Mouse (Mus musculus): Measurements from ENCODE around the gene Wnt9a. TPM values are rescaled to one million over a fixed set of nuclear protein-coding genes. Genes with fewer than 3 reads are reported as not detected.
A peak's percentile ranks its signal among the peaks of the same experiment; 100 is the strongest.
"Not testable (repeated sequence)": the region's sequence is repeated elsewhere in the genome, so short reads cannot be mapped to it uniquely, and the experiment has no call there.

Gene Wnt9a
- polyA plus RNA-seq, 1 experiment from 2014 or later = 7.3 TPM

DNA sequence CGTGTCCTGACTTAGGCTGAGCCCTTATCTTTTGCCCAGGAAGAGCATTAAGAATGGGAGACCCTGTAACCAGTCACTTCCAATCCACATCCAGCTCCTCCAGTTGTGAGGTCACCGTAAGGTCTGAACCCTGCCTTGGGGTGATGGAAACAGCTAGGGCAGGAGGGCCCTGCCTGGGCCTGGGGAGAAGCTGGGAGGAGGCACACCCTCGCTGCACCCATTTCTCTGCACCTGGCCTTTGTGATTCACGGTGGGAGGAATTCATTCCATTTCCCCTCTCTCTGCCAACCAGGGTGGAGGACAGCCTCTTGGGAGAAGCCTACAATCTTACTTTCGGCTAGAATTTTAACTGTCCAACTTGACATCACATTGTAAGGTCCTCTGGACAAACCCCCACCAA, 24.6 kb upstream of the Wnt9a start:
- ATAC-seq (ENCODE audit: low FRiP score, low read depth) = no peak
- H3K4me3 ChIP-seq = no peak overlapping the region
- H3K27me3 ChIP-seq = peaks cover 89% of the 10 kb centered on the region
- H3K4me2 ChIP-seq (replicated peaks) = no peak overlapping the region
- 72% methylated on average over 5 of the region's 5 CpGs for WGBS
- no peaks in the 10 kb centered on the region for H3K36me3 ChIP-seq
- H3K4me1 ChIP-seq = no peaks in the 10 kb centered on the region
- H3K9me3 ChIP-seq = no peaks in the 10 kb centered on the region
- no peak overlapping the region for H3K9ac ChIP-seq (replicated peaks)
- H3K27ac ChIP-seq (replicated peaks) = no peak overlapping the region

DNA sequence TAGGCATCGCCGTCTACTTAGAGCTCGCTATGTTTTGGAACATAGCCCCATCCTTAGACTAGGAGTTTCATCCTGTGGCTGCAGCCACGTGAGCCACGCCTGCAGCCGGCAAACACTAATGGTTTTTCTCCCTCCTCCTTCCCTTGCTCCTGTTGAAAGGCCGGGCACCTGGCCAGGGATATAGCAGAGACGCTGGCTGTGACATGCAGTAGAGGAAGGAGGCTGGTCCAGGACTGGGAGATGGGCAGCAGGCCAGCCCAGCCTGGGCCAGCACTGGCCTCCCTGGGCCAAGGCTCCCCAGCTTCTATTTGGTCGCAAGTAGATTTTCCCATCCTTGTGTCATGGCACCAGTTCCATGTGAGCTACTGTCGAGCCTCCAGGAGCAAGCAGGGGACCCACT, 23.8 kb upstream of the Wnt9a start:
- Histone ChIP-seq H3K27me3 (peaks cover 91% of the 10 kb centered on the region), H3K4me3 (no peak overlapping the region), H3K9ac (replicated peaks) (no peak overlapping the region), H3K4me2 (replicated peaks) (no peak overlapping the region), H3K36me3 (no peaks in the 10 kb centered on the region), H3K9me3 (no peaks in the 10 kb centered on the region), H3K27ac (replicated peaks) (no peak overlapping the region), H3K4me1 (no peaks in the 10 kb centered on the region)
- WGBS = 86% methylated on average over 10 of the region's 10 CpGs
- no peak for ATAC-seq (ENCODE audit: low FRiP score, low read depth)

DNA sequence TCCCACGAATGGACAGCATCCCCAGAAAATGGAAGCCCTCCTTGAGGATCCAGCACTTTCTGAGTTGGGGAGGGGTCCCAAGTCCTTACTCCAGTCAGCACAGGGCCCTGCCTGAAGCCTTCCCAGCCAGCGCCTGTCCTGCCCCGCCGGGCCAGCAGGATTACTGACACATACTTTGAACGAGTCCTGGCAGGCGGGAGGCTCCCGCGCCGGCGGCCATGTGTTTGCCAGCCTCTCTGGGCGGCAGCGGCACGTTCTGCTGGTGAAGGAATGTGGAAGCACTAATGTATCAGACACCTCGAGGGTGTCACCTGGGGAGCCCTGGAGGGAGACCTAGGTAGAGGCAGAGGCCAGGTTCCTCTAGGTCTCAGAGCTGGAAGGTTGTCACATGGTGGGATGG, 22.6 kb upstream of the Wnt9a start:
- H3K9ac ChIP-seq (replicated peaks) = no peak overlapping the region
- no peak overlapping the region for H3K27ac ChIP-seq (replicated peaks)
- no peaks in the 10 kb centered on the region for H3K9me3 ChIP-seq
- H3K36me3 ChIP-seq = no peaks in the 10 kb centered on the region
- no peak overlapping the region for H3K4me3 ChIP-seq
- peaks cover 96% of the 10 kb centered on the region for H3K27me3 ChIP-seq
- H3K4me1 ChIP-seq = peaks cover 6% of the 10 kb centered on the region; the same call in 1 of the 2 replicates
- WGBS = 18% methylated on average over 14 of the region's 14 CpGs
- ATAC-seq (ENCODE audit: low FRiP score, low read depth) = no peak
- H3K4me2 ChIP-seq (replicated peaks) = no peak overlapping the region

DNA sequence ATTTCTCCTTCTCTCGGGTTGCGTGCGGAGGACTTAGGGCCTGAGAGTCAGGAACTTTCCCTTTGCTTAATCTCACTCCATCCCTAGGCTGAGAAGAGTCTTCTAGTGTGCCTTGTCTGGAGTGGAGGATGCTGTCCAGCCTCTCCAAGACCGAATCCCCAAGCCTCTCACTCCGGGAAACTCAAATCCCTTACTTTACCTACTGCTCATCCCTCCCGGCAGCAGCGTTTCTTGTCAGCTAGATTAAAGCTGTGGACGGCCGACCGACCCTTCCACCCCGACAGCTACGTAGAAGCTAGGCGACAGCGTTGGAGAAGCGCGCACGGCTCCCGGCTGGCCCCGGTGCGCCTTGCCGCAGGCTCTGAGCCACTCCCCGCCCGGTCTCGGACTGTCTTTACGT, 17.0 kb upstream of the Wnt9a start:
- ATAC-seq (ENCODE audit: low FRiP score, low read depth) = no peak
- H3K4me3 ChIP-seq = peak overlapping the region; percentile 36
- no peak overlapping the region for H3K27ac ChIP-seq (replicated peaks)
- no peaks in the 10 kb centered on the region for H3K36me3 ChIP-seq
- H3K9ac ChIP-seq (replicated peaks) = no peak overlapping the region
- 1% methylated on average over 25 of the region's 25 CpGs for WGBS
- H3K27me3 ChIP-seq = peaks cover 94% of the 10 kb centered on the region
- H3K9me3 ChIP-seq = no peaks in the 10 kb centered on the region
- peak overlapping the region; percentile 47 for H3K4me2 ChIP-seq (replicated peaks)
- H3K4me1 ChIP-seq = peaks cover 16% of the 10 kb centered on the region; the same call in 1 of the 2 replicates

DNA sequence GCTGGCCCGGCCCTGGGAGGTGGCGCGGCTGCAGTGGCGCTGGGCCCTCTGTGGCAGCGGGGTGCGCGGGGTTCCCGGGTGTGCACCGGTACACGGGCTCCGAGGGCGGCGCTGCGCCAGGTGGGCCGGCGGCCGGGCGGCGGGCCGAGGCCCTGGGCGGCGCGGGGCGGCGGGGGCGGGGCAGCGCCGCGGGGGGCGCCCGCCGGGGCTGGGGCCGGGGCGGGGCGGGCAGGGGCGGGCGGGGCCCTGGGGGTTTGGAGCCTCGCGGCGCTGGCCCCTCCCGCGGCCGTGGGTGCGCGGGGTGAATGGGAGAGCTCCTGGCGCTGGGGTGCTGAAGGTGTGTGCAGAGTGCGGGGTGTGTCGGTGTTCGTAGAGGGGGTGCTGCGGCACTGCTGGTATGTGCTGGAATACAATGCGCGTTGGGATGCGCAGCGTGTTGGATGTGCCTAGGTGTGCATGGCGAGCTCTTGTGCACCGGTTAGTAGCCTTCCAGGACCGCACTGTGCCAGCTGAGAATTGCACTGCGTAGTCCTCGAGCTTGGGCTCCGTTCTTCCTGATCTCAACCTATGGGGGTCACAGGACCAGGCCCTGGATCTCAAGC, 15.9 kb upstream of the Wnt9a start, which contains the start of gene Wnt3a:
Gene Wnt3a (minus strand): TSS at position 51 of the 602 bp plus-strand sequence.
- no peak within 1 kb of the TSS for H3K9ac ChIP-seq (replicated peaks)
- no peaks in the 10 kb centered on the region for H3K9me3 ChIP-seq
- ATAC-seq (ENCODE audit: low FRiP score, low read depth) = no peak
- peak within 1 kb of the TSS; percentile 36 for H3K4me3 ChIP-seq
- peaks cover 16% of the 10 kb centered on the region; the same call in 1 of the 2 replicates for H3K4me1 ChIP-seq
- H3K27me3 ChIP-seq = peaks cover 92% of the 10 kb centered on the region
- no peak within 1 kb of the TSS for H3K27ac ChIP-seq (replicated peaks)
- no peaks in the 10 kb centered on the region for H3K36me3 ChIP-seq
- H3K4me2 ChIP-seq (replicated peaks) = peak within 1 kb of the TSS; percentile 47
- WGBS = under 1% methylated on average over 24 of the region's 60 CpGs

DNA sequence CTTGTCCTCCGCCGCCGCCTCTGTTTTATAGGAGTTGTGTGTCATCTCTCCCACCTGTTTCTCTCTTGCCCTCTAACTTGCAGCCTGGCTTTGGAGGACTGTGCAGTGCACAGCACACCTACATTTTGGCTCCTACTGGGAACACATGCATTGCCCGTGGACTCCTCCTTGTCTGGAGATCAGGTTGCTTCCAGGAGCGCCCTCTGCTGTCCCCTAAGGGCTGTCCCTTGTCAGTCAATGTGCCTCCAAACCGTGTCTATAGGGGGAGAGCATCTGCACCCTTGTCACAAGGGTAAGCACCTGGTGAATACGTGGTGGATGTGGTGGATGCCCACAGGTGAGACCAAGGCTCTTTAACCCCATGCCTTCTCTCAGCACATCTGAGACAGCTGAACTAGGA, 13.1 kb upstream of the Wnt9a start:
- H3K27me3 ChIP-seq = peaks cover 91% of the 10 kb centered on the region
- 24% methylated on average over 7 of the region's 7 CpGs for WGBS
- H3K4me1 ChIP-seq = peaks cover 16% of the 10 kb centered on the region; the same call in 1 of the 2 replicates

DNA sequence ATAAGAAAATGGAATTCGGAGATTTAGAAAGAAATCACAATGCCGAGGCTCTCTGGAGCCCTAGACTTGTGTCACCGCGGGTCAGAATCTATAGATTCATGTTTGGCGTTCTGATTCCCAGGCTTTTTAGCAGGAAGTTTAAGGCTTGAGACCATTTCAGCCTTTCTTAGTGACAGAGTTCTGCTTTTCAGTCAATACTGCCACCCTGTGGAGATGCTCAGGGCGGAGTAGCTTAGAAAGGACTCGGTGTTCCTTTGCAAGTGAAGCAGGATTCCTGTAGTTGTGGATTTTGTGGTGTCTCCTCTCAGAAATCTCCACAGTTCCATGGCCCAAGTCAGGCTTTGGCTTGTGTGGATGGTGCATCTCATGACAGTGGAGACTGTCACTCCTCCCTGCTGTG, 8.8 kb upstream of the Wnt9a start:
- H3K27ac ChIP-seq (replicated peaks) = no peak overlapping the region
- peaks cover 85% of the 10 kb centered on the region for H3K27me3 ChIP-seq
- 15% methylated on average over 7 of the region's 7 CpGs for WGBS
- H3K9ac ChIP-seq (replicated peaks) = no peak overlapping the region
- no peak for ATAC-seq (ENCODE audit: low FRiP score, low read depth)
- H3K4me3 ChIP-seq = no peak overlapping the region
- no peaks in the 10 kb centered on the region for H3K36me3 ChIP-seq
- no peaks in the 10 kb centered on the region for H3K4me1 ChIP-seq
- H3K4me2 ChIP-seq (replicated peaks) = no peak overlapping the region
- H3K9me3 ChIP-seq = no peaks in the 10 kb centered on the region

More for the DNA sequence above, 13.1 kb upstream of the Wnt9a start:
- H3K9me3 ChIP-seq = no peaks in the 10 kb centered on the region
- no peak overlapping the region for H3K27ac ChIP-seq (replicated peaks)
- H3K4me3 ChIP-seq = no peak overlapping the region
- no peak overlapping the region for H3K9ac ChIP-seq (replicated peaks)
- no peaks in the 10 kb centered on the region for H3K36me3 ChIP-seq
- ATAC-seq (ENCODE audit: low FRiP score, low read depth) = no peak
- no peak overlapping the region for H3K4me2 ChIP-seq (replicated peaks)

DNA sequence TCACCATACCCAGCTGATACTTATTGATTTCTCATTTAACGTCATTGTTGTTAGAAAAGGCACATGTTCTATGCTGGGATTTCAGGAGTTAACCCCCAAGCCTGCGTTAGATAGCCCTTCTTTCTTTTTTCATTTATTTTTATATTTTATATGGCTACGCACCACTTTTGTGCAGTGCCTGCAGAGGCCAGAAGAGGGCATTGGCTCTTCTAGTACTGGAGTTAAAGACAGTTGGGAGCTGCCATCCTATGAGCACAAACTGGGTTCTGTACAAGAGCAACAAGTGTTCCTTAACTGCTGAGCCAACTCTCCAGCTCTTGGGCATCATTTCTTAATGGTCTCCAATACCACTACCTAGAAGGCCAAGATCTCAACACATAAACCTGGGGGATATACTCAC, 6.5 kb upstream of the Wnt9a start:
- Histone ChIP-seq H3K9ac (replicated peaks) (no peak overlapping the region), H3K9me3 (no peaks in the 10 kb centered on the region), H3K4me2 (replicated peaks) (no peak overlapping the region), H3K36me3 (no peaks in the 10 kb centered on the region), H3K4me1 (no peaks in the 10 kb centered on the region), H3K27me3 (peaks cover 91% of the 10 kb centered on the region), H3K27ac (replicated peaks) (no peak overlapping the region), H3K4me3 (no peak overlapping the region)
- 21% methylated on average over 3 of the region's 3 CpGs for WGBS
- no peak for ATAC-seq (ENCODE audit: low FRiP score, low read depth)

DNA sequence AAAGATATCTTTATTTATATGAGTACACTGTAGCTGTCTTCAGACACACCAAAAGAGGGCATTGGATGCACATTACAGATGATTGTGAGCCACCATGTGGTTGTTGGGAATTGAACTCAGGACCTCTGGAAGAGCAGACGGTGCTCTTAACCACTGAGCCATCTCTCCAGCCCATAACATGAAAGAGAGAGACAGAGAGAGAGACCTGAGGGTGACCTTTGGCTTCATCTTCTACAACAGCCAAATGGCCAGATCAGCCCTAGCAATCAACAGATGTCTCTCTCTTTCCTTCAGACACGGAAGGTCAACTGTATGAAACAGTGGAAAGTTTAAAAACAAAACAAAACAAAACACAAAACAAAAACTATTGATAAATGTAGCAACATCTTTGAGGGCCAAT, 5.7 kb upstream of the Wnt9a start:
- H3K27me3 ChIP-seq = peaks cover 92% of the 10 kb centered on the region
- H3K4me2 ChIP-seq (replicated peaks); H3K27ac ChIP-seq (replicated peaks); H3K9ac ChIP-seq (replicated peaks); H3K4me3 ChIP-seq; H3K4me1 ChIP-seq; H3K36me3 ChIP-seq; ATAC-seq (ENCODE audit: low FRiP score, low read depth); H3K9me3 ChIP-seq: not testable (repeated sequence)
- WGBS = 75% methylated on average over 2 of the region's 2 CpGs

DNA sequence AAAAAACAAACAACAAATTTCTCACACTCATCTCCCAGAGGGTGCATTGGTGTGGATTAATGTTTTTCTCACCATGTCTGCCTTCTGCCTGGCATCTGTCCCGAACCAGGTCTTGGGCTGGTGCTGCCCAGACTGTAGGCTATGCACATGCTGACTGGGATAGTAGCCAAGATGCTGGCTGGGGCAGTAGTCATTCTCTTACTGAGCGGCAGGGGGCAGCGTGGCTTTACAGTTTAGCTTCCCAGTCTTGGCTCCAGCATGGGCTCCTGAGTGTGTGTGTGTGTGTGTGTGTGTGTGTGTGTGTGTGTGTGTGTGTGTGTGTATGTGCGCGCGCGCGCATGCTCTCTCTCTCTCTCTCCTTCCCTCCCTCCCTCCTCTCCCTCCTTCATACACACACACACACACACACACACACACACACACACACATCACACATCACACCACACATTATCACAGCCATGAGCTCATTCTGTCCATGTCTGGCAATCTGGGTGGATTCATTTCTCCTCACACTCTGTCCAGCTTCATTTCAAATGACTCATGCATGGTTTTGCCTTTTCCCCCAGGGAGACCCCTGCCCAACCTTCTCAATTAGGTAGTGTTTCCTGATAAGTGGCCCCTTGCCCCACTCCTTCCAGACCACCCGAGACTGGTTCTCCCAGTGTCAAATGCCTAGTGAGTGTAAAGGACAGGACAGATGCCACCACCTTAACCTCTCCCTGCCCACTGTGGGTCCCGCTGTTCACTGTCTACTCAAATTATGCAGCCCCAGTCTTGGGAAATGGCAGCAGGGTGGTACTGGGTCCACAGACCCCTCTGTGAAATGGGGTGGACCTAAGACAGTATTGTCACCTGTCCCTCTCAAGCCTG, 3.8 kb upstream of the Wnt9a start:
- Histone ChIP-seq H3K27ac (replicated peaks) (no peak overlapping the region), H3K27me3 (peaks cover 94% of the 10 kb centered on the region), H3K4me2 (replicated peaks) (no peak overlapping the region), H3K9ac (replicated peaks) (no peak overlapping the region), H3K4me1 (peaks cover 21% of the 10 kb centered on the region), H3K4me3 (no peak overlapping the region), H3K9me3 (no peaks in the 10 kb centered on the region), H3K36me3 (no peaks in the 10 kb centered on the region)
- WGBS = 31% methylated on average over 5 of the region's 10 CpGs
- peak; percentile 13; the same call in 1 of the 2 replicates for ATAC-seq (ENCODE audit: low FRiP score, low read depth)

DNA sequence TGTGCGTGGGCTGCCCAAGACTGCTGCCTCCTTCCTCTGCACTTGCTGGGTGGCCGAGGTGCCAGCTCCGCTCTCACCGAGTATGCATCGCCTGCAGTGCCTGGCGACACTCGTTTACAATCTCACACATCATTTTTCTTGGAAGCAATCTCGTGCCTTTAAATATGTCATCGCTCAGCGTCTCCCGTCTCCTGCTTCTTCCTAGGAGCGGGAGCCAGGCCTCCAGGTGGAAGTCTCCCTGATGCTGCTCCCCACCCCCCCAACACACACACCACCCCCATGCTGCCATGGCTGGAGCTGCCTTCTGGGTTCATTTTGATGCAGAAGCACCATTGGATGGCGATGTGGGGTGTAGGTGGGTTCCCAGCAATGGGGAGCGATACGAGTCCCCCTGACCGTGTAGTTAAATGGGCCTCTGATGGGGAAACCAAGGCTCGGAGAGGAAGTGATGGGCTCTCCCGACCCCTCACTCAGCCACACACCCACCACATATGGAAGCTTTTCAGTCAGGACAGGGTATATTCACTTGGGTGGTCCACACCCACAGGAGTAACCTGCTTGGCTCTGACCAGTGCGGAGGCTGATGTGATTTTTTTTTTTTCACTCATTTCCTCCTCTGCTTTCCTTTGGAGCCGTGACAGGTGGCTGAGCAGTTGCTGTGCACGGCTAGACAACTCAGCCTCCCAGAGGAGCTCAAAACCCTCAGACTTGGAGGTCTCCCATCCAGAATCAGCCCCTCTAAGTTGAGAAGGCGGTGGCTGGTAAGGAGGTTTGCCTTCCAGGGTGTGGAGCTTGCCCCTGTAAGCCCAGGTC, 1.5 kb upstream of the Wnt9a start:
- H3K36me3 ChIP-seq = no peaks in the 10 kb centered on the region
- H3K4me2 ChIP-seq (replicated peaks) = no peak overlapping the region
- H3K27me3 ChIP-seq = peaks cover 90% of the 10 kb centered on the region
- no peaks in the 10 kb centered on the region for H3K9me3 ChIP-seq
- H3K27ac ChIP-seq (replicated peaks) = no peak overlapping the region
- 50% methylated on average over 22 of the region's 22 CpGs for WGBS
- no peak for ATAC-seq (ENCODE audit: low FRiP score, low read depth)
- H3K4me1 ChIP-seq = peaks cover 42% of the 10 kb centered on the region
- no peak overlapping the region for H3K4me3 ChIP-seq
- H3K9ac ChIP-seq (replicated peaks) = no peak overlapping the region

DNA sequence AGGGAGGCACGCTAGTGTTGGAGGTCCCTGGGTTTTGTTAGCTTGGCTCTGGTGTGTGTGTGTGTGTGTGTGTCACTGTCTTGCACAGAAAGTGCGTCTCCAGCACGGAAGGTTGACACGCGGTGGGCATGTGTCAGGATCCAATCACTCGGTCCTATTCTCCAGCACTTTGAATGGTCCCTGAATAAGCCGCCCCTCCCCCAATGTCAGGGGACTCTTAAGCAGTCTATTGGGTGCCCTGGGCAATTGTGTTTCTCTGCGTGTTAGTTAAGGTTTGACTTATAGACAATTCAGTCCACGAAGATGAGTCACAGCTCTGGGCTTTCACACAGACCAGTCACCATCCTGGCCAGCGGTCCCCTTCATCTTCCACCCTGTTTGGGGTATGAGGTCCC, 910 bp upstream of the Wnt9a start:
- no peaks in the 10 kb centered on the region for H3K9me3 ChIP-seq
- H3K4me2 ChIP-seq (replicated peaks) = peak overlapping the region; percentile 69
- no peak overlapping the region for H3K9ac ChIP-seq (replicated peaks)
- ATAC-seq (ENCODE audit: low FRiP score, low read depth) = no peak
- no peaks in the 10 kb centered on the region for H3K36me3 ChIP-seq
- no peak overlapping the region for H3K4me3 ChIP-seq
- H3K27me3 ChIP-seq = peaks cover 89% of the 10 kb centered on the region
- WGBS = 3% methylated on average over 10 of the region's 10 CpGs
- H3K27ac ChIP-seq (replicated peaks) = no peak overlapping the region
- H3K4me1 ChIP-seq = peaks cover 42% of the 10 kb centered on the region
